Mouse (Mus musculus): ENCODE measurements around the gene 5031439G07Rik.

- TF ChIP-seq GATA1 (IDR thresholded peaks at IDR 0.05; ENCODE audit: low read length) (no peak), TAL1 (IDR thresholded peaks at IDR 0.05; ENCODE audit: low read length) (no peak)
Measured at GRCm38 (mm10) chr15:84896664-84897063, 91.7 kb downstream of the 5031439G07Rik start.
